ENCODE assay signal across 30 mouse cellular contexts in the genomic region with DNA sequence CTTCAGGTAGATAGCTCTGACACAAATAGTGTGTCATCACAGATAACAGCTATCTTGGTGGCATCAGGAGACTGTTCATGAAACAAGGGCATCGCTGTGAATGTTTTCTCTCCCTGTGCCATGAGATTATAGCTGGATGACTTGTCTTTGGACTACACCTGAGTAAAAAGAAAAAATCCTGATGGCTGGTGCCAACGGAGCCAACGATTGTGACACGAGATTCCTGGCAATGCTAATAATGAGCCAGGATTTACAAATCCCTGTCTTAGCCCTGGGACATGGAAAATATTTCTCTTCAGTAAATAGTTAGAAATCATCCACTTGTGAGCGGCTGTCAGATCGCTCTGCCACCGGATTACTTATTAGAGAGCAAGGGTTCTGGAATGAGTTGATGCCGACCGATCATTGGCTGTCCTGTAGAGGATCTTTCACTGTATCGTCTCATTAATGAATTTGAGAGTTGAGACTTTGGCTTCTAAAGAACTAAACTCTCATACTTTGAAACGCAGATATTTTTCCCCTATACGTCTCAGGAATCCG.
A peak's percentile ranks its signal among the peaks of the same experiment; 100 is the strongest.
DNase-seq lines count a peak whose midpoint lies in the region; ATAC-seq and TF ChIP-seq lines count a peak whose summit lies in the region.
"Had no signal": no experiment of that assay in that cellular context is flagged by ENCODE, and none has a peak within 500 bp of the region (broad histone marks: within the 10 kb centered on the region; RNA-seq: fewer than 3 reads in every experiment).

No protein-coding gene starts in this region.

- WGBS in cerebellum, adult 2 months, result 58% methylated on average over 13 of the region's 13 CpGs
- 91% methylated on average over 13 of the region's 13 CpGs for WGBS in kidney, embryonic 14.5 days

- H3K4me3 ChIP-seq in cerebellum, adult 2 months (replicated peaks; ENCODE audit: insufficient read depth, low read depth, low read length), result no peak overlapping the region
- H3K4me3 ChIP-seq in kidney, embryonic 14.5 days (ENCODE audit: low read length), result no peak overlapping the region
- H3K4me3 ChIP-seq in G1E (ENCODE audit: low read depth, low read length), result no peak overlapping the region
- H3K4me3 ChIP-seq: embryonic facial prominence, embryonic 12.5 days; forebrain, embryonic 10.5 days; gastrocnemius, adult 2 months; heart, adult 2 months; heart, embryonic 12.5 days; limb, embryonic 13.5 days; liver, embryonic 12.5 days; neural tube, embryonic 15.5 days; stomach, embryonic 15.5 days had no signal

- H3K27me3 ChIP-seq in cerebellum, adult 2 months (ENCODE audit: control insufficient read depth, insufficient read depth, low read length), result no peaks in the 10 kb centered on the region
- H3K27me3 ChIP-seq in kidney, embryonic 14.5 days (ENCODE audit: control insufficient read depth, insufficient read depth, low read length), result no peaks in the 10 kb centered on the region
- H3K27me3 ChIP-seq in G1E (ENCODE audit: insufficient read depth, low read length), result no peaks in the 10 kb centered on the region
- H3K27me3 ChIP-seq: CH12.LX; embryonic facial prominence, embryonic 12.5 days; heart, embryonic 12.5 days; limb, embryonic 13.5 days; liver, embryonic 12.5 days; neural tube, embryonic 15.5 days; stomach, embryonic 15.5 days had no signal

- no peak for TF ChIP-seq CTCF in cerebellum, adult 2 months (IDR thresholded peaks at IDR 0.05; ENCODE audit: borderline replicate concordance, insufficient read depth, low read depth, low read length)
- TF ChIP-seq CTCF in G1E (IDR thresholded peaks at IDR 0.05; ENCODE audit: low read depth, low read length), result no peak

- no peaks in the 10 kb centered on the region for H3K9me3 ChIP-seq in kidney, embryonic 14.5 days (ENCODE audit: control insufficient read depth, low read length)
- H3K9me3 ChIP-seq in G1E (replicated peaks), result no peaks in the 10 kb centered on the region
- H3K9me3 ChIP-seq: embryonic facial prominence, embryonic 12.5 days; forebrain, embryonic 10.5 days; heart, embryonic 12.5 days; limb, embryonic 13.5 days; liver, embryonic 12.5 days; neural tube, embryonic 15.5 days; stomach, embryonic 15.5 days had no signal

- peak overlapping the region; percentile 13; the same call in 1 of the 2 replicates for H3K27ac ChIP-seq in cerebellum, adult 2 months (ENCODE audit: insufficient read depth, low read length)
- H3K27ac ChIP-seq in kidney, embryonic 14.5 days (ENCODE audit: low read depth, low read length), result no peak overlapping the region
- H3K27ac ChIP-seq: embryonic facial prominence, embryonic 12.5 days; forebrain, embryonic 10.5 days; gastrocnemius, adult 2 months; heart, adult 2 months; hindbrain, embryonic 14.5 days; kidney, postnatal 0 days; limb, embryonic 13.5 days; liver, embryonic 12.5 days; macrophage; neural tube, embryonic 15.5 days; stomach, embryonic 15.5 days had no signal

- H3K9ac ChIP-seq in kidney, embryonic 14.5 days (ENCODE audit: low read depth, low read length), result no peak overlapping the region
- H3K9ac ChIP-seq: embryonic facial prominence, embryonic 12.5 days; heart, embryonic 12.5 days; hindbrain, embryonic 14.5 days; limb, embryonic 13.5 days; liver, embryonic 12.5 days; neural tube, embryonic 15.5 days; stomach, embryonic 15.5 days had no signal

- TF ChIP-seq POLR2A in cerebellum, adult 2 months (IDR thresholded peaks at IDR 0.05; ENCODE audit: borderline replicate concordance, insufficient read depth, low read length), result no peak

- peak in 1 of 2 experiments; percentile 60 for DNase-seq in cerebellum, adult 2 months
- DNase-seq in cerebellum, adult 11 months, result no peak
- peak; percentile 38 to 60 for DNase-seq in kidney, adult 8-10 months
- DNase-seq in G1E (ENCODE audit: low spot score), result no peak
- peak; percentile 11 to 53 for DNase-seq in kidney, postnatal 25 days
- no peak for DNase-seq in urinary bladder, postnatal 36 days (ENCODE audit: low spot score in 2 of 2)
- DNase-seq: adrenal gland, postnatal 10 days; embryo, embryonic 11 days; gastrocnemius, adult 2 months; gastrocnemius, postnatal 36 days; heart, adult 2 months; lung, adult 18-20 months; midbrain, embryonic 14.5 days; retina, postnatal 1 day; right cerebral cortex, postnatal 25 days had no signal

- no peak for ATAC-seq in kidney, embryonic 14.5 days (ENCODE audit: low FRiP score, low TSS enrichment)
- ATAC-seq in G1E (ENCODE audit: extremely low read depth, insufficient number of reproducible peaks, low FRiP score, poor library complexity, severe bottlenecking), result peak; percentile 18; the same call in 1 of the 2 replicates
- ATAC-seq: forebrain, embryonic 16.5 days; inflammation-experienced regulatory T-cells, adult 6 months; liver, embryonic 12.5 days; lung, postnatal 0 days had no signal

- H3K36me3 ChIP-seq in kidney, embryonic 14.5 days (ENCODE audit: control insufficient read depth, insufficient read depth, low read length), result no peaks in the 10 kb centered on the region
- peaks cover 42% of the 10 kb centered on the region for H3K36me3 ChIP-seq in G1E (replicated peaks)
- H3K36me3 ChIP-seq: embryonic facial prominence, embryonic 12.5 days; forebrain, embryonic 10.5 days; heart, embryonic 12.5 days; limb, embryonic 13.5 days; liver, embryonic 12.5 days; neural tube, embryonic 15.5 days; stomach, embryonic 15.5 days had no signal

- H3K4me1 ChIP-seq in cerebellum, adult 2 months (ENCODE audit: control insufficient read depth, insufficient read depth, low read length), result peaks cover 31% of the 10 kb centered on the region
- H3K4me1 ChIP-seq in kidney, embryonic 14.5 days (ENCODE audit: control insufficient read depth, insufficient read depth, low read length), result no peaks in the 10 kb centered on the region
- H3K4me1 ChIP-seq in G1E (ENCODE audit: insufficient read depth, low read depth, low read length), result peaks cover 43% of the 10 kb centered on the region
- H3K4me1 ChIP-seq: liver, embryonic 12.5 days; stomach, embryonic 15.5 days had no signal

- no peak overlapping the region for H3K4me2 ChIP-seq in kidney, embryonic 14.5 days (replicated peaks; ENCODE audit: low read depth, low read length)
- H3K4me2 ChIP-seq: embryonic facial prominence, embryonic 12.5 days; heart, embryonic 12.5 days; hindbrain, embryonic 14.5 days; limb, embryonic 13.5 days; liver, embryonic 12.5 days; neural tube, embryonic 15.5 days; stomach, embryonic 15.5 days had no signal

Comparison
In these comparisons a context has a peak if more than half of its experiments do, and no peak if none do; other contexts are left out.
1. DNase-seq: peak in kidney, adult 8-10 months (2 of 2) and kidney, postnatal 25 days (2 of 2); none in cerebellum, adult 11 months (single experiment), G1E (single experiment) and urinary bladder, postnatal 36 days (0 of 2).